Mouse (Mus musculus) natural killer cell, adult 2 months (primary cell): ENCODE data around the gene A830031A19Rik.
A peak's percentile ranks its signal among the peaks of the same experiment; 100 is the strongest.

Experiments
- DNase-seq, 2 experiments: peaks; one replicate each; pipeline ENCODE4 v3.0.0; 2022; ENCODE audit warnings: low spot score in 2 of 2

The A830031A19Rik gene

GRCm38 (mm10) chr11:24076821-24077730 is 2.2 kb upstream of the A830031A19Rik start:
- peak; percentile 8 to 54 for DNase-seq

DNA sequence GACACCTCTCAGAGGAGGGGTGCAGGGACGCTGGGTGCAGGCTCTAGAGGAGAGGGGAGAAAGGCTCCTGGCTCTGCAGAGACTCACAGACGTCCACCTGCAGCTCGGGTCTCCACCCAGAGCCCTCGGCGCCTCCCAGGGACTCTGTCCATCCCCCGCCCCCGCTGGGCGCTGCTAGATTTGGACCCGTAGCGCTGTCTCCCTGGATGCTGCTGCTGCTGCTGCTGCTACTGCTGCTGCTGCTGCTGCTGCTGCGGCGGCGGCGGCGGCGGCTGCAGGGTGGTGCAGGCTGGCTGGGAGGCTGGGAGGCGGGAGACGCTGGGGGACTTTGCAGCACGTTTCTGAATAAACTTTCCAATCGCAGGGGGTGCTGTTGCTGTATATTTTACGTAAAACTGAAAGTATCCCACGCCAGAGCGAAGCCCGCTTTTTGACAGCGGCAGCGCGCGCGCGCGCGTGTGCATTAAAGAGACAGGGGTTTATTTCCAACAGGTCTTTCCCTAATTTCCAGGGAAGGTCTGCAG is 1.3 kb upstream of the A830031A19Rik start:
- peak; percentile 42 to 81 for DNase-seq

DNA sequence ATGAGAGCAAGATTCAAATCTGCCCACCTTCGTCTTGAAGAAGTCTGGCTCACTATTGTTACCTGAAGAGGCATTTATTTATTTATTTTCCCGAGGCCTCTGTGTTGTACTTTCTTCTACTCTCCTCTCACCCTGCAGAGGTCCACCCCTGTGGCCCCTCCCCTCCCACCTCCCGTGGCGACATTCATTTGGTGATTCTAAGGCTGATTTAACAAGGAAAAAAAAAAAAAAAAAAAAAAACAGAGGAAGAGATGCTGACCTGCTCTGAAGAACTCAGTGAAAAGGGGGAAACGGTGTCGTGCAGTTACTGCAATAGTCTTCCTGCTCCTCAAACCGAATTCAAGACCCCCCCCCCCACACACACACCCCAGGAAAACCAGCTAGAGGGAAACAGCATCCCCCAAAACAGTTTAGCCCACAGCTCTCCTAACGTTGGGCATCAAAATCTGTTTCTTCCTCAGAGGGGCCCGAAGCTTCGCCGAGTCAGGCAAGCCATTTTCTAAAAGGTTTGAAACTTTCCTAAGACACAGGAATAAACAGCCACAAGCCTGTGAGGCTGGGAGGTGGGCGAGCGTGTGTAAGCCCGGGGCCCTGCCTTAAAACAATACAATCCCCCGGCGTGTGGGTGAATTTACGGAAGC is 752 bp upstream of the A830031A19Rik start:
- DNase-seq = no peak

- DNase-seq = no peak
These were observed 748 bp downstream of the A830031A19Rik start for GRCm38 (mm10) chr11:24074021-24074591.

- DNase-seq = no peak
These were observed 9.5 kb downstream of the A830031A19Rik start for GRCm38 (mm10) chr11:24065313-24065712.

DNA sequence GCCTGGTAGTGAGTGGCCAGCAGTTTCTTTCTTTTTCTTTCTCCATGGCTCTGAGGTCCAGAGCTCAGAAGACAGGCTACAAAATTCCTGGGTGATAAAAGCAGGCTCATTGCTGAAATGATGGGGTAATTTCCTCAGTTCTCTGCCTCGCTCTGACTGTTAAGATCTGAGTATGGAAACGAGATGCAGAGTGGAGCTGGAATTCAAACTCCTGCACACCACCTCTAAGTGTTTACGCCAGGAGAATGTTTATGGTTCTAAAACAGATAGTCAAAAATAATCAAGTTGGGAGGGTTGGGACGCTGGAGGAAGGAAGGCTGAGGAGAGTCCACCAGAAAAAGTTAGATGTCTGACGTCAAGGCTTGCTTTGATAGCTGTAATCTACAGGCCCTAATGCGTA is 10.6 kb downstream of the A830031A19Rik start:
- DNase-seq = no peak

- no peak for DNase-seq
These were observed 12.3 kb downstream of the A830031A19Rik start for GRCm38 (mm10) chr11:24062495-24063096.

GRCm38 (mm10) chr11:24061819-24062218 is 13.0 kb downstream of the A830031A19Rik start:
- DNase-seq = no peak

DNA sequence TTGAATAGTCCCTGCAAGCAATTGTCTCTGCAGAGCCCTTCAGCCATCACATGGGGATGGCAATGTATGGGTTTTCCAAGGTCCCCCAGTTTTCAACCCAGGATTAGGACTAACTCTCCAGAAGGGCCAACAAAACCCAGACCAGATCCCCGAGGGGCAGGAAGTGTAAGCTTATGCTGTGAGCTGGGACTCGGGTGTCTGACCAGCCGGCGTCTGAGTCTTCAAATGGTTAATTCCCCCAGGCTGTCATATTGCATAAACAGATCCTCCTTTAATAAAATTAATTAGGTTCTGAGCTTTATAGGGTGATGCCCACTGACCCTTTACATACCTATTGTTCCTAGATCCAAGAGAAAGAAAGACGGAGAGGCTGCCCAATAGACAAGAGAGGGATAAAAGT is 14.4 kb downstream of the A830031A19Rik start:
- DNase-seq = no peak

GRCm38 (mm10) chr11:24059137-24059536 is 15.7 kb downstream of the A830031A19Rik start:
- DNase-seq = no peak

DNA sequence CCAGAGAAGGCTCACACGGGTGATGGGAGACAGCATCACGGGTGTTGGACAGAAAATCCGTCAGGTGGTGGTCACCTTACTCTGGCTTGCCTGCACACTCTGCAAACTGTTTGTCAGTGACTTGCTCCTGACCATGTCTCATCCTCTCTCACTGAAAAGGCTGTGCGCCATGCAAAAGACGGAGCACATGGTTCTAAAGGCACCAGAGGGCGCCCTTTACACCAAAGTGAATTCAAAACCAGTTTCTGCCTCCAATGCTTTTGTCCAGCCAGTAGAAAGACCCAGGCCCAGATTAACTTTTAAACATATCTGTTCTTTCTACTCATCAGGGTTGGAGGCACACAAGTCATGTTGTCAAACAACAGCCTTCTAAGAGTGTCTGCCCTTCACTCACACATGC is 22.0 kb downstream of the A830031A19Rik start:
- no peak for DNase-seq

- no peak for DNase-seq
These were observed 24.7 kb downstream of the A830031A19Rik start for GRCm38 (mm10) chr11:24050032-24050757.

DNA sequence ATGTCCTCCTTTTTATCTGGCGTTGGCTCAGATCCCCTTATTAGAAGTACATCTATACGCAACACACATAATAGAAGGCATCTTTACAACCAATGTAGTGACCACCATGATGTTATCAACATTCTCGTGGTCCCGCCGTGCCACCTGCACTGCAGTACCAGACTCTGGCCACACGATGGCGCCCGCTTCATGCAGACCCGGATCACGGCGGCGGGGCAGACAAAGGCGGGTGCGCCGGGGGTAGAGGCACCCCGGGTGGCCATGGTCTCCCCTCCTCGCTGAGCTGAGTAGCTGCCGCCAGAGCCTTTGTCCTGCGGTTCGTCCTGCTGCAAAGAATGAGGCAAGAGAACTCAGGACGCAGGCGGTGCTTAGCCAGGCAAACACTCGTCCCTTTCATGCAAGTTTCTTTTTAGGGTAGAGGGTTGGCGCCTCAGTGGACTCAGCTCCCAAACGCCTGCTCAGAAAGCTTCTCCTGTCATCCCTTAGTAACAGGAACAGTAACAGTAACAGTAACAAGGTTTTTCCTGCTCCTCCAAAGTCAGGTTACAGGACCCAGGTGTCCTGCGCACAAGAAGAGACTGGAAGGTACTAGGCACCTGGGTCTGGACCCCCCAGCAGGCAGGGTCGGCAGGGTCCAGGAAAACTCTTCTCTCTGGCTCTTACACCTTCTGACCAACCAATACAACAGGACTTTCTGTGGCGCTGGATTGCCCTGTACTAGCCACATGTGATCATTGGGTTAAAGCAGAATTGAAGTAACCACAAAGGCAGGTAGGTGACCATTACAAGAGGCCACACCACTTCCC is 25.4 kb downstream of the A830031A19Rik start:
- peak; percentile 60 to 81 for DNase-seq

DNA sequence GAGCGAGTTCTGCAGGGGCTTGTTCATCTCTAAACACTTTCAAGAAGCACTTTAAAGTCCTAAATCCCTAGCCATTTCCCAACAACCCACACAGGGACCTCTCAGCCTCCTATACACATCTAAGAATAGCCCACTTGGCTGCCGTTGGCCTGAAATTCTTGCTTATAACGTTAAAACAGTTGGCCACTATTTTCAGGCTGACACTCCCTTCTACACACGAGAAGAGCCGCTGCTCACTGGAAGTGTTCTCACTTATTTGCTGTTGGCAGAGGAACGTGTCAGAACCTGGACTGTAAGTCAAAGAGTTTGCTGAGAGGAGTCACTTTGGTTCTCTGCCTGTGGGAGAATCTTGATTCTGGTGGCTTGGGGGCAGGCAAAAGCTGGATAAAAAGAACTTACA is 30.8 kb downstream of the A830031A19Rik start:
- DNase-seq = no peak

DNA sequence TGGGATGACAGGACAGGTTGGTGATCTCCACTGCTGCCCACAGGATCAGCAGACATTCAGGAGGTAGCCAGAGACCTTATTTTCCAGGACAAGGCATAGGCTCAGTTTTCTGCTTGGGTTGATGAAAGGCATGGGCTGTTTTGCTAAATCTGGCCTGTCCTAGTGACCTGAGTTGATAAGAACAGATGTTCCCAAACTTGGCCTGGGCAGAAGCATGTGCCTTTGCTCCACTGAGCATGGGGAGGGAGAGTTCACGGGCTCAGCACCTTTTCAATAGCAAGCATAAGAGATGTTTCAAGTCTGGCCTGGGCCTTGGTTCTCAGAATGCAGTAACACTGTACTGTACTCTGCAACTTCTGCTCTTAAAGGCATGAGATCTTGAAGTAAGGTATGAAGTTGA is 54.1 kb downstream of the A830031A19Rik start:
- no peak for DNase-seq

- peak in 1 of 2 experiments; percentile 5 for DNase-seq
These were observed 56.1 kb downstream of the A830031A19Rik start for GRCm38 (mm10) chr11:24018783-24019182.

DNA sequence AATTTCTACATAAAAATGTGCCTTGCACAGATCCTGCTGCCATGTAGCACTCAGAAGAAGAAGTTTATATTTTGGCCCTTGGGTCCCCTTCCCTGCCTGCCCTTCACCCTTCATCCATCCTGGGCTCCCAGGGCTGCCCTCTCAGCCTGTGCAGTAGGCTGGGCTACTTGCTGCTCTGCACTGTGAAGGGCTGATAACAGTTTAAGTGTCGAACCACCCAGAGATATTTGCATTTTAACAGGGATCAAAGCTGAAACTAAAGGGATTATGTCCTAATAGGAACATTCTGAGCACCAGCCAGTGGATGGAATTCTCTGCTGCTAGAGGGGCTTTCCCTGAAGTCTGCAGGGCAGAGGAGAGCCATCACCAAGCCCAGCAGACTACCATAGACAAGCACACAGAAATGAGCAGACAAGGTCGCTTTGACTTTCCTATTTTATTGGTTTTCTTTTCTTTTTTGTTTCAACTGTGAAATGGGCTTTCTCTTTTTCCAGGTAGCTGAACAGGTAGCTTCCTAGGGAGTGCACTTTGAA is 58.1 kb downstream of the A830031A19Rik start:
- no peak for DNase-seq

- no peak for DNase-seq
These were observed 58.8 kb downstream of the A830031A19Rik start for GRCm38 (mm10) chr11:24016049-24016448.

DNA sequence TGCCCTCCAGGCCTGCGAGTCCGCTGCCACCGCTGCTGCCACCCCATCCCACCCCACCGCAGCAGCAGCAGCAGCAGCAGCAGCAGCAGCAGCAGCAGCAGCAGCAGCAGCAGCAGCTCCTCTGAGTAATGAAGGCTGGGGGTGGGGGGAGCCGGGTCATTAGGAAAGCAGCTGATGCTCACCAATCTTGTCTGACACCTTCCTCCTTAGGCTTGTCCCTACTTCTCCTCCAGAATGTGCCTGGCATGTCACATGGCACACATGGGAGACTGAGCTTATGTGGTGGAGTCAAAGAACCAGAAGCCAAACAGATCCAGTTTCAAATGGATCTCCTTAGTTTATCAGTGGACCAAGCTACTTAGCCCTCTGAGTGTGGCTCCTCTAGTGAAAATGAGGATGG is 60.2 kb downstream of the A830031A19Rik start:
- DNase-seq = no peak

DNA sequence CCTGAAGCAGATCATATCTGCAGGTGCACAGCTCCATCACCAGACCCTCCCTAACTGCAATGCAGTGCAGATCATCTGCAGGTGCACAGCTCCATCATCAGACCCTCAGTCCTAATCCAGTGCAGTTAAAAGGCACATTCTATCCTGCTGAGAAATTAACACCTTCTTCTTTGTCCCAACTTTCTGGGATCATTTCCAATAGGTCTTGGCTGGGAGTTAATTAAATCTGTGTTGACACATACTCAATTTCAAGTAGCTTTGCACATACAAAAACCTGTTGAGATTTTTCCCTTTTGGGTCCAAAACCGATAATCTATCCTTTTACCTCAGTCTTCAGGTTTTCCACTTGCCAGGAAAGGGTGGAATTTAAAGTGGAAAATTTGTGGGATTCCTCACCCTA is 62.6 kb downstream of the A830031A19Rik start:
- DNase-seq = no peak
